Mouse (Mus musculus) lung, postnatal 0 days (tissue): ENCODE measurements at regions not wholly inside any gene's neighbourhood (a gene's known extent, or its start where the extent isn't known, plus 50 kb on each side); places are given as distances from the start of the nearest gene placed in this dataset.

ENCODE experiments used
- ATAC-seq: fragments of 200-750 bp; cut with Nextera tagmentation; 2 replicates; pipeline ENCODE4 v1.8.0; 2017; ENCODE audit warnings: moderate library complexity
- DNase-seq: peaks from one replicate; pipeline ENCODE4 v3.0.0-alpha.2; 2016; ENCODE audit warnings: low spot score
- H3K27ac ChIP-seq: fragments of 300-500 bp; sonication (generic); 2 replicates; pipeline ENCODE4 v1.5.1; 2014; ENCODE audit warnings: antibody characterized with exemption, mild to moderate bottlenecking, low read length, mixed read lengths
- H3K27me3 ChIP-seq: fragments of 300-500 bp; sonication (generic); replicated peaks from 2 replicates; pipeline ENCODE4 v1.6.1; 2014; ENCODE audit warnings: low read length, mixed read lengths; ENCODE audit not compliant: insufficient read depth
- H3K36me3 ChIP-seq: fragments of 300-500 bp; sonication (generic); 2 replicates; pipeline ENCODE4 v1.6.1; 2014; ENCODE audit warnings: low read length, mixed read lengths; ENCODE audit not compliant: insufficient read depth
- H3K4me1 ChIP-seq: fragments of 300-500 bp; sonication (generic); 2 replicates; pipeline ENCODE4 v1.6.1; 2014; ENCODE audit warnings: antibody characterized with exemption, low read depth, low read length, mixed read lengths; ENCODE audit not compliant: insufficient read depth
- H3K4me2 ChIP-seq: fragments of 300-500 bp; sonication (generic); replicated peaks from 2 replicates; pipeline ENCODE4 v1.6.1; 2014; ENCODE audit warnings: low read depth, mild to moderate bottlenecking, low read length, moderate library complexity, mixed read lengths
- H3K4me3 ChIP-seq: fragments of 300-500 bp; sonication (generic); 2 replicates; pipeline ENCODE4 v1.5.1; 2014; ENCODE audit warnings: low read depth, low read length
- H3K9ac ChIP-seq: fragments of 300-500 bp; sonication (generic); replicated peaks from 2 replicates; pipeline ENCODE4 v1.6.1; 2014; ENCODE audit warnings: low read depth, mild to moderate bottlenecking
- H3K9me3 ChIP-seq: fragments of 300-500 bp; sonication (generic); 2 replicates; pipeline ENCODE4 v1.6.1; 2016; ENCODE audit warnings: low read length, mixed read lengths
- CTCF ChIP-seq: IDR thresholded peaks from 2 replicates; pipeline ENCODE4 v1.5.1; 2016; ENCODE audit warnings: antibody characterized with exemption, mild to moderate bottlenecking
- EP300 ChIP-seq: IDR thresholded peaks from 2 replicates; pipeline ENCODE4 v1.6.1; 2016; ENCODE audit warnings: antibody characterized with exemption, mild to moderate bottlenecking, control low read depth
- WGBS: fragments of 180-500 bp; shearing (Covaris S2); extraction: QIAGEN DNeasy Blood & Tissue Kit; methylation state at CpG from one replicate; pipeline ENCODE4 v1.1.7; 2014; 5-methylcytosine and 5-hydroxymethylcytosine counted together

DNA sequence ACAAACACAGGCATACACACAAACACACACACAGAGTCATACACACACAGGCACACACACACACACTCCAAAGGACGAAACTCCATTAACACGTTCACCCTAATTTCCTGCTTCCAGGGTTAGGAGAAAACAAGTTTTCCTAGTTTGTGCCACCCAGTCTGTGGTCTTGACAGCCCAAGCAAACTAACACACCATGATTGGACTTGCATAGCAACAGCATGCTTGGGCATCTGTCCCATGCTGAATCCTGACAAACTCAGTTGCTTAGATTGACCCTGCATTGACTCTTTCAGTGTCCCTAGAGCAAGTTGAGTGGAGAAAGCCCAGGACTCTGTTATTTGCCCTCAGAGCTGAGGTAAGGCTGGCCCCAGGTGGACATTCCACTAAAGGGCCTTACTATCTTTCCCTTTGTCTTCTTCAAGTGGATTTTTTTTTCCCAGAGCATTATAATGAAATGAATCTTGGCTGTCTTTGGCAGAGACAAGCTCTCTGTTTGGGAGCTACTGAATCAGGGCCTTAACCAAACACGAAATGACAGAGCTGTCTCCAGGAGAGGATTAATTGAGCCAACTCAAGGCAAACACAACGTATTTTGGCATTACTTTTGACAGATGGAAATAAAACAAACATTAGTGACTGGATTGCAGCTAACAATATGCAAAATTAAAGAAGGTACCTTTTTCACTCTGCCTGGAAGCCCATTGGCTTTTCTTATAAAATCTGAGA, 581.1 kb upstream of the Cdh5 start:
- Histone ChIP-seq H3K9ac (no peak overlapping the region), H3K4me1 (no peaks in the 10 kb centered on the region), H3K9me3 (no peaks in the 10 kb centered on the region), H3K36me3 (no peaks in the 10 kb centered on the region), H3K4me2 (no peak overlapping the region), H3K27ac (no peak overlapping the region), H3K27me3 (no peaks in the 10 kb centered on the region), H3K4me3 (no peak overlapping the region)
- ATAC-seq: no peak
- 49% methylated on average over 4 of the region's 4 CpGs for WGBS
- DNase-seq: no peak
- no peak for TF ChIP-seq CTCF
- no peak for TF ChIP-seq EP300

- no peak for ATAC-seq
- Histone ChIP-seq H3K27ac (no peak overlapping the region), H3K4me1 (no peaks in the 10 kb centered on the region), H3K4me2 (no peak overlapping the region), H3K4me3 (no peak overlapping the region), H3K36me3 (no peaks in the 10 kb centered on the region), H3K9ac (no peak overlapping the region), H3K9me3 (no peaks in the 10 kb centered on the region), H3K27me3 (no peaks in the 10 kb centered on the region)
- DNase-seq: no peak
- TF ChIP-seq CTCF: no peak
- WGBS: 54% methylated on average over 4 of the region's 4 CpGs
Measured at GRCm38 (mm10) chr8:103530903-103531302, 570.5 kb upstream of the Cdh5 start.

DNA sequence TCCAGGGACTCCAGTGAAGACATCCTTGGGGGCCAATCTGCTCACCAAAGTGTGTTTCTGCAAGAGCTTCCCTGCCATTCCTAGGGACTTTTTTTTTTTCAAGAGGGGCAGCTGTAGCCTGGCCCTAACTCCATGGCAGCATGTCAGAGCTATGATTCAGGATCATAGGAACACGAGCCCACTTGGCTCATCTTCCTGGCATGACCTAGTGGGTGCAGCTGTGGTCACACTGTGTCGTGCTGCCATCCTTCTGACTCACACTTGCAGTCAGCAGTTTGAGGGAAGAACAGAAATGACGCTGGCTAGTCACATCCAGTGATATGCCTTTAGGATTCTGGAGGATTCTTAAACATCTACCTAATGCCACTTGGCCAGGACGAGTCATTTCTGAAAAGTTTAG, 566.5 kb upstream of the Cdh5 start:
- no peak for ATAC-seq
- Histone ChIP-seq H3K4me1 (no peaks in the 10 kb centered on the region), H3K27me3 (no peaks in the 10 kb centered on the region), H3K27ac (no peak overlapping the region), H3K9me3 (no peaks in the 10 kb centered on the region), H3K4me2 (no peak overlapping the region), H3K36me3 (no peaks in the 10 kb centered on the region), H3K9ac (no peak overlapping the region), H3K4me3 (no peak overlapping the region)
- WGBS: 74% methylated on average over 4 of the region's 4 CpGs
- TF ChIP-seq CTCF: no peak
- TF ChIP-seq EP300: no peak
- DNase-seq: no peak

DNA sequence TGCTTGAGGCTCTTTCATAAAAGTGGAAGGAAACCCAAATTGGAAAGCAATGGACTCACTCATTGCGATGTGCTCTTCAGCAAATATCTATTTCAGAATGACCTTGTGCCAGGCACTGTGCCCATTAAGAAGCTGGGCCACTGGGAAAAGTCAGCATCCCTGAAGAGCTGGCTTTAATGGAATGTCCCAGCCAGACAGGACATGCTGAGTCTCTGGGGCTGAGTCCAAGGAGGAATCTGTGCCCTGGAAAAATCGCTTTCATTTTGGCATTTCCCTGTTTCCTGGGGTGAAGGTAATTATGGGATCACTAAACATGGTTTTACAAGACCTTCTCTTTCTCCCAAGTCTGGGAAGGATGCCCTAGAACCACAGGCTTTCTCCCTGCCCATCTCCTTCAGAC, 564.6 kb upstream of the Cdh5 start:
- no peak overlapping the region for H3K4me3 ChIP-seq
- no peak overlapping the region for H3K27ac ChIP-seq
- no peaks in the 10 kb centered on the region for H3K4me1 ChIP-seq
- no peak overlapping the region for H3K4me2 ChIP-seq
- no peaks in the 10 kb centered on the region for H3K27me3 ChIP-seq
- ATAC-seq: no peak
- H3K9ac ChIP-seq: no peak overlapping the region
- H3K9me3 ChIP-seq: no peaks in the 10 kb centered on the region
- DNase-seq: no peak
- TF ChIP-seq EP300 (no peak), CTCF (no peak)
- no peaks in the 10 kb centered on the region for H3K36me3 ChIP-seq
- 74% methylated on average over 2 of the region's 2 CpGs for WGBS

DNA sequence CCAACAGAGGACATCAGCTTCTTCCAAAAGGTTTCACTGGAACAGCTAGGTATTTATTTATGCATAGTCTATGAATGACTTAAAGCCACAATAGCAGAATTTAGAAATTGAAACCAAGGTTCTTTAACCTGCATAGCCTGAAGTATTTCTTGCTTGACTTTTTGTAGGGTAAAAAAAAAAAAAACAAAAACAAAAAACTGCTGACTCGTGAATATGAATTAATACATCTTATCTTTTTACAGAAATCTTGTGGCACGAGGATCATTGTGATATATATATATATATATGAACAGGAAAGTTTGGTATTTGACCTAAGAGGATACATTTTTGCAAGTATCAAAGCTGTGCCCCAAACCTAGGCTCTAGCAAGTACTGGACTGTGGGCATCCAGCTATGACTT, 559.5 kb upstream of the Cdh5 start:
- H3K4me1 ChIP-seq: no peaks in the 10 kb centered on the region

GRCm38 (mm10) chr8:103551916-103552535, 549.4 kb upstream of the Cdh5 start:
- H3K27me3 ChIP-seq: no peaks in the 10 kb centered on the region
- H3K4me1 ChIP-seq: no peaks in the 10 kb centered on the region
- H3K27ac ChIP-seq: no peak overlapping the region
- no peak for DNase-seq
- no peaks in the 10 kb centered on the region for H3K9me3 ChIP-seq
- H3K9ac ChIP-seq: no peak overlapping the region
- H3K4me2 ChIP-seq: no peak overlapping the region
- no peak overlapping the region for H3K4me3 ChIP-seq
- TF ChIP-seq CTCF (no peak), EP300 (no peak)
- ATAC-seq: no peak
- H3K36me3 ChIP-seq: no peaks in the 10 kb centered on the region
- WGBS: 83% methylated on average over 8 of the region's 8 CpGs

More for the DNA sequence above, 559.5 kb upstream of the Cdh5 start:
- Histone ChIP-seq H3K4me2 (no peak overlapping the region), H3K27me3 (no peaks in the 10 kb centered on the region), H3K27ac (no peak overlapping the region), H3K9ac (no peak overlapping the region), H3K36me3 (no peaks in the 10 kb centered on the region), H3K9me3 (no peaks in the 10 kb centered on the region), H3K4me3 (no peak overlapping the region)
- no peak for ATAC-seq
- TF ChIP-seq EP300 (no peak), CTCF (no peak)
- no peak for DNase-seq
- 66% methylated on average over 2 of the region's 2 CpGs for WGBS
